Mouse (Mus musculus) forebrain, embryonic 16.5 days (tissue): ENCODE measurements around the gene Oxct2b. TPM values are rescaled to one million over a fixed set of nuclear protein-coding genes. Genes with fewer than 3 reads are reported as not detected.
"Not testable (repeated sequence)": the region's sequence is repeated elsewhere in the genome, so short reads cannot be mapped to it uniquely, and the experiment has no call there.

Source experiments
- ATAC-seq: fragments of 200-750 bp; cut with Nextera tagmentation; 2 replicates; pipeline ENCODE4 v1.8.0; 2017; ENCODE audit warnings: mild to moderate bottlenecking, moderate library complexity
- H3K27ac ChIP-seq: fragments of 300-500 bp; sonication (generic); 2 replicates; pipeline ENCODE4 v1.5.1; 2014; ENCODE audit warnings: low read length, control low read depth
- H3K27me3 ChIP-seq: fragments of 300-500 bp; sonication (generic); replicated peaks from 2 replicates; pipeline ENCODE4 v1.6.1; 2014; ENCODE audit warnings: low read length; ENCODE audit not compliant: control insufficient read depth, insufficient read depth
- H3K36me3 ChIP-seq: fragments of 300-500 bp; sonication (generic); 2 replicates; pipeline ENCODE4 v1.6.1; 2014; ENCODE audit not compliant: control insufficient read depth, insufficient read depth
- H3K4me1 ChIP-seq: fragments of 300-500 bp; sonication (generic); replicated peaks from 2 replicates; pipeline ENCODE4 v1.6.1; 2014; ENCODE audit warnings: low read length; ENCODE audit not compliant: control insufficient read depth, insufficient read depth
- H3K4me2 ChIP-seq: fragments of 300-500 bp; sonication (generic); 2 replicates; pipeline ENCODE4 v1.6.1; 2014; ENCODE audit warnings: mild to moderate bottlenecking, low read length, control low read depth
- H3K4me3 ChIP-seq: fragments of 300-500 bp; sonication (generic); replicated peaks from 2 replicates; pipeline ENCODE4 v1.5.1; 2014; ENCODE audit warnings: mild to moderate bottlenecking, low read length, control low read depth
- H3K9ac ChIP-seq: fragments of 300-500 bp; sonication (generic); replicated peaks from 2 replicates; pipeline ENCODE4 v1.6.1; 2014; ENCODE audit warnings: low read depth, low read length, control low read depth
- H3K9me3 ChIP-seq: fragments of 300-500 bp; sonication (generic); 2 replicates; pipeline ENCODE4 v1.6.1; 2016; ENCODE audit warnings: low read length; ENCODE audit not compliant: control insufficient read depth
- WGBS: fragments of 180-500 bp; shearing (Covaris S2); extraction: QIAGEN DNeasy Blood & Tissue Kit; methylation state at CpG from one replicate; pipeline ENCODE4 v1.1.7; 2014; 5-methylcytosine and 5-hydroxymethylcytosine counted together
- polyA plus RNA-seq: library from polyadenylated mRNA; unstranded; fragments of >200 nt; fragmentation: Nextera tagmentation; extraction: Ambion mirVana; gene quantifications from 2 replicates; pipeline ENCODE4 v1.2.1, GENCODE M21; 2015

Oxct2b gene
- polyA plus RNA-seq, 1 experiment from 2014 or later = 0.41 TPM

- no peak overlapping the region for H3K9ac ChIP-seq
- H3K4me1 ChIP-seq = no peaks in the 10 kb centered on the region
- no peaks in the 10 kb centered on the region for H3K36me3 ChIP-seq
- no peak for ATAC-seq
- H3K27ac ChIP-seq = no peak overlapping the region
- H3K4me2 ChIP-seq = no peak overlapping the region
- WGBS = 83% methylated on average over 4 of the region's 4 CpGs
- peaks cover 8% of the 10 kb centered on the region for H3K27me3 ChIP-seq
- no peaks in the 10 kb centered on the region for H3K9me3 ChIP-seq
- no peak overlapping the region for H3K4me3 ChIP-seq
These were observed 5.3 kb upstream of the Oxct2b start for GRCm38 (mm10) chr4:123110751-123111150.

- not testable (repeated sequence) for H3K27me3 ChIP-seq, H3K4me2 ChIP-seq, H3K4me3 ChIP-seq, H3K36me3 ChIP-seq, H3K27ac ChIP-seq, H3K9me3 ChIP-seq, ATAC-seq, H3K9ac ChIP-seq, H3K4me1 ChIP-seq
- 78% methylated on average over 10 of the region's 10 CpGs for WGBS
These were observed 4.6 kb upstream of the Oxct2b start for GRCm38 (mm10) chr4:123111275-123111983.

- Histone ChIP-seq H3K9me3 (no peaks in the 10 kb centered on the region), H3K36me3 (no peaks in the 10 kb centered on the region), H3K9ac (no peak overlapping the region), H3K27ac (no peak overlapping the region), H3K4me2 (no peak overlapping the region), H3K4me1 (0 out of 2 replicates have a peak, but pooled peaks cover 2% of the 10 kb centered on the region), H3K4me3 (no peak overlapping the region), H3K27me3 (no peaks in the 10 kb centered on the region)
- 81% methylated on average over 8 of the region's 8 CpGs for WGBS
- no peak for ATAC-seq
These were observed 3.8 kb upstream of the Oxct2b start for GRCm38 (mm10) chr4:123112216-123112764.

GRCm38 (mm10) chr4:123114651-123115050, 1.4 kb upstream of the Oxct2b start:
- not testable (repeated sequence) for H3K9me3 ChIP-seq, H3K27ac ChIP-seq, H3K27me3 ChIP-seq, H3K36me3 ChIP-seq, H3K4me3 ChIP-seq, H3K9ac ChIP-seq, ATAC-seq, H3K4me2 ChIP-seq, H3K4me1 ChIP-seq
- 91% methylated on average over 3 of the region's 4 CpGs for WGBS

- H3K9ac ChIP-seq, H3K27me3 ChIP-seq, H3K27ac ChIP-seq, H3K9me3 ChIP-seq, H3K36me3 ChIP-seq, H3K4me1 ChIP-seq: not testable (repeated sequence)
- Histone ChIP-seq H3K4me2 (peak overlapping the region; percentile 60), H3K4me3 (peak overlapping the region; percentile 39)
- peak; percentile 85 for ATAC-seq
- 20% methylated on average over 25 of the region's 42 CpGs for WGBS
These were observed 574 bp downstream of the Oxct2b start for GRCm38 (mm10) chr4:123116640-123117039.

- Histone ChIP-seq H3K4me1 (no peaks in the 10 kb centered on the region), H3K4me3 (no peak overlapping the region), H3K36me3 (peaks cover 4% of the 10 kb centered on the region), H3K9ac (no peak overlapping the region), H3K27me3 (no peaks in the 10 kb centered on the region), H3K27ac (no peak overlapping the region), H3K9me3 (no peaks in the 10 kb centered on the region), H3K4me2 (no peak overlapping the region)
- no peak for ATAC-seq
- 75% methylated on average over 2 of the region's 2 CpGs for WGBS
These were observed 5.2 kb downstream of the Oxct2b start for GRCm38 (mm10) chr4:123121286-123121685.

GRCm38 (mm10) chr4:123126626-123127025, 10.6 kb downstream of the Oxct2b start:
- no peak overlapping the region for H3K4me3 ChIP-seq
- 93% methylated on average over 7 of the region's 7 CpGs for WGBS
- no peak overlapping the region for H3K4me2 ChIP-seq
- H3K4me1 ChIP-seq = no peaks in the 10 kb centered on the region
- H3K27me3 ChIP-seq = no peaks in the 10 kb centered on the region
- H3K36me3 ChIP-seq = peaks cover 23% of the 10 kb centered on the region
- no peak for ATAC-seq
- H3K27ac ChIP-seq = no peak overlapping the region
- no peaks in the 10 kb centered on the region for H3K9me3 ChIP-seq
- H3K9ac ChIP-seq = no peak overlapping the region

GRCm38 (mm10) chr4:123127051-123127450, 11.0 kb downstream of the Oxct2b start:
- no peak overlapping the region for H3K4me2 ChIP-seq
- ATAC-seq = no peak
- no peaks in the 10 kb centered on the region for H3K27me3 ChIP-seq
- H3K27ac ChIP-seq = no peak overlapping the region
- peaks cover 24% of the 10 kb centered on the region for H3K36me3 ChIP-seq
- no peak overlapping the region for H3K4me3 ChIP-seq
- H3K9ac ChIP-seq = no peak overlapping the region
- H3K4me1 ChIP-seq = no peaks in the 10 kb centered on the region
- no peaks in the 10 kb centered on the region for H3K9me3 ChIP-seq
- 87% methylated on average over 4 of the region's 4 CpGs for WGBS

- no peak overlapping the region for H3K4me3 ChIP-seq
- ATAC-seq = no peak
- WGBS = 84% methylated on average over 3 of the region's 3 CpGs
- peaks cover 14% of the 10 kb centered on the region for H3K4me1 ChIP-seq
- no peaks in the 10 kb centered on the region for H3K9me3 ChIP-seq
- H3K27me3 ChIP-seq = peaks cover 4% of the 10 kb centered on the region; the same call in 1 of the 2 replicates
- H3K27ac ChIP-seq = no peak overlapping the region
- H3K4me2 ChIP-seq = no peak overlapping the region
- peaks cover 12% of the 10 kb centered on the region; the same call in 1 of the 2 replicates for H3K36me3 ChIP-seq
- no peak overlapping the region for H3K9ac ChIP-seq
These were observed 21.5 kb downstream of the Oxct2b start for GRCm38 (mm10) chr4:123137551-123137950.
